Mouse (Mus musculus): ENCODE results near the gene Rnf144a.

- TF ChIP-seq CTCF (IDR thresholded peaks at IDR 0.05; ENCODE audit: borderline replicate concordance, insufficient read depth, low read length), result no peak
- TF ChIP-seq POLR2A (IDR thresholded peaks at IDR 0.05; ENCODE audit: low read depth, low read length), result no peak
Observed at GRCm38 (mm10) chr12:26411841-26412450, 3.1 kb downstream of the Rnf144a start.

Measured in embryonic fibroblast, embryonic 13.5 days (primary cell).